In genomic region chr2:130273732-130274131, GRCm38 (mm10) we compare ENCODE assay signal across 8 mouse cellular contexts. TPM values are rescaled to one million over a fixed set of nuclear protein-coding genes. Genes with fewer than 3 reads are reported as not detected.
DNase-seq lines count a peak whose midpoint lies in the region; ATAC-seq and TF ChIP-seq lines count a peak whose summit lies in the region.

No protein-coding gene starts in this region.

- no peaks in the 10 kb centered on the region for H3K4me1 ChIP-seq in brown adipose tissue, adult 24 weeks (ENCODE audit: control insufficient read depth, insufficient read depth, insufficient read length, low read length)
- H3K4me1 ChIP-seq in hindbrain, embryonic 11.5 days (replicated peaks; ENCODE audit: control insufficient read depth, insufficient read depth, low read length) = peaks cover 3% of the 10 kb centered on the region; the same call in 1 of the 2 replicates

- H3K9ac ChIP-seq in hindbrain, embryonic 11.5 days (ENCODE audit: low read depth, low read length) = peak overlapping the region; percentile 96

- H3K27ac ChIP-seq in layer of hippocampus, adult 2 months = peak overlapping the region; percentile 98
- peak overlapping the region; percentile 69 for H3K27ac ChIP-seq in brown adipose tissue, adult 24 weeks (replicated peaks; ENCODE audit: low read depth, low read length)
- peak overlapping the region; percentile 89 for H3K27ac ChIP-seq in hindbrain, embryonic 11.5 days (ENCODE audit: low read depth, low read length)

- no peaks in the 10 kb centered on the region for H3K27me3 ChIP-seq in hindbrain, embryonic 11.5 days (ENCODE audit: control insufficient read depth, insufficient read depth, low read length)

- peak overlapping the region; percentile 87 for H3K4me2 ChIP-seq in hindbrain, embryonic 11.5 days (replicated peaks; ENCODE audit: low read depth, low read length)

- no peaks in the 10 kb centered on the region for H3K9me3 ChIP-seq in hindbrain, embryonic 11.5 days (ENCODE audit: control insufficient read depth, low read length)

- ATAC-seq in hindbrain, embryonic 11.5 days (ENCODE audit: low FRiP score) = peak; percentile 39; the same call in 1 of the 2 replicates

- H3K4me3 ChIP-seq in layer of hippocampus, adult 2 months = peak overlapping the region; percentile 99
- H3K4me3 ChIP-seq in brown adipose tissue, adult 24 weeks (ENCODE audit: insufficient read depth, low read depth, low read length) = peak overlapping the region; percentile 77
- peak overlapping the region; percentile 94 for H3K4me3 ChIP-seq in hindbrain, embryonic 11.5 days (ENCODE audit: low read depth, low read length)

- WGBS in hindbrain, embryonic 11.5 days = 2% methylated on average over 14 of the region's 14 CpGs

- DNase-seq in layer of hippocampus, adult 2 months (ENCODE audit: low spot score in 2 of 2) = no peak
- DNase-seq in layer of hippocampus, postnatal 36 days = no peak
- no peak for DNase-seq in hindbrain, embryonic 11.5 days (ENCODE audit: low spot score)
- DNase-seq in lung, postnatal 25 days (ENCODE audit: low spot score) = peak; percentile 11
- DNase-seq in right cerebral cortex, postnatal 36 days (ENCODE audit: low spot score in 2 of 2) = no peak
- DNase-seq in right cerebral cortex, postnatal 25 days = no peak
- no peak for DNase-seq in T-cell, adult 2 months (ENCODE audit: low spot score)

- no peak for TF ChIP-seq CTCF in layer of hippocampus, adult 2 months (conservative IDR thresholded peaks at IDR 0.05)

- H3K36me3 ChIP-seq in hindbrain, embryonic 11.5 days (ENCODE audit: control insufficient read depth, insufficient read depth, low read length) = peaks cover 13% of the 10 kb centered on the region; the same call in 1 of the 2 replicates

RNA-seq across cellular contexts. Expression of gene Nop56, which starts 0.5 kb away (rescaled TPM):
- total RNA-seq in layer of hippocampus, adult 2 months (2021) = 100 to 1,000 TPM; 146 to 167 TPM
- total RNA-seq in layer of hippocampus, postnatal 36 days (2021) = 100 to 1,000 TPM; 143 to 144 TPM
- 19.8 and 20.3 TPM in 2 replicates for polyA plus RNA-seq in brown adipose tissue, adult 24 weeks (2012; ENCODE audit: insufficient read depth, insufficient read length, missing spikeins)
- 297 and 331 TPM in 2 replicates for polyA plus RNA-seq in hindbrain, embryonic 11.5 days (2014; fragmentation: Nextera tagmentation; extraction: Ambion mirVana)

RNA-seq across cellular contexts. Expression of gene Idh3b, which starts 10.6 kb away (rescaled TPM):
- total RNA-seq in layer of hippocampus, adult 2 months (2021) = 100 to 1,000 TPM; 314 to 335 TPM
- total RNA-seq in layer of hippocampus, postnatal 36 days (2021) = 100 to 1,000 TPM; 329 to 336 TPM
- polyA plus RNA-seq in brown adipose tissue, adult 24 weeks (2012; ENCODE audit: insufficient read depth, insufficient read length, missing spikeins) = 2,344 and 2,540 TPM in 2 replicates
- polyA plus RNA-seq in hindbrain, embryonic 11.5 days (2014; fragmentation: Nextera tagmentation; extraction: Ambion mirVana) = 141 and 147 TPM in 2 replicates

RNA-seq across cellular contexts. Expression of gene Ebf4, which starts 21.2 kb away (rescaled TPM):
- 10 to 100 TPM; 11.3 to 11.8 TPM for total RNA-seq in layer of hippocampus, adult 2 months (2021)
- 10 to 100 TPM; 11.4 to 11.7 TPM for total RNA-seq in layer of hippocampus, postnatal 36 days (2021)
- polyA plus RNA-seq in brown adipose tissue, adult 24 weeks (2012; ENCODE audit: insufficient read depth, insufficient read length, missing spikeins) = 0.46 TPM in 1 of 2 replicates, not detected in the other
- polyA plus RNA-seq in hindbrain, embryonic 11.5 days (2014; fragmentation: Nextera tagmentation; extraction: Ambion mirVana) = 1.1 and 1.2 TPM in 2 replicates
